Mouse (Mus musculus): ENCODE measurements around the gene Rnf214. TPM values are rescaled to one million over a fixed set of nuclear protein-coding genes. Genes with fewer than 3 reads are reported as not detected.

The Rnf214 gene
- total RNA-seq, 2 experiments from 2014 or later, result 21.2 to 25.9 TPM

- intact Hi-C loops (cut with DNase I; ENCODE audit: low total_unique reads), result no loop called here
- no peak for DNase-seq
Measured at GRCm38 (mm10) chr9:45833461-45833860, 73.2 kb downstream of the Rnf214 start.

- intact Hi-C loops (cut with DNase I; ENCODE audit: low total_unique reads), result no loop called here
- no peak for DNase-seq
Measured at GRCm38 (mm10) chr9:45832898-45833297, 73.8 kb downstream of the Rnf214 start.

GRCm38 (mm10) chr9:45829107-45829506, 77.6 kb downstream of the Rnf214 start:
- peak; percentile 53 for DNase-seq
- intact Hi-C loops (cut with DNase I; ENCODE audit: low total_unique reads), result no loop called here

- peak; percentile 87 for DNase-seq
- intact Hi-C loops (cut with DNase I; ENCODE audit: low total_unique reads), result no loop called here
Measured at GRCm38 (mm10) chr9:45828291-45828963, 78.3 kb downstream of the Rnf214 start, which contains the start of gene Cep164. Gene Cep164, minus strand, starts transcription at chr9:45828691.

- intact Hi-C loops (cut with DNase I; ENCODE audit: low total_unique reads), result no loop called here
- peak; percentile 25 for DNase-seq
Measured at GRCm38 (mm10) chr9:45827663-45828290, 78.9 kb downstream of the Rnf214 start.

- intact Hi-C loops (cut with DNase I; ENCODE audit: low total_unique reads), result no loop called here
- DNase-seq, result no peak
Measured at GRCm38 (mm10) chr9:45818406-45819011, 88.2 kb downstream of the Rnf214 start.

GRCm38 (mm10) chr9:45815525-45815924, 91.2 kb downstream of the Rnf214 start:
- intact Hi-C loops (cut with DNase I; ENCODE audit: low total_unique reads), result no loop called here
- DNase-seq, result no peak

- DNase-seq, result no peak
- intact Hi-C loops (cut with DNase I; ENCODE audit: low total_unique reads), result no loop called here
Measured at GRCm38 (mm10) chr9:45815113-45815512, 91.6 kb downstream of the Rnf214 start.

Small RNA genes lying within 50 kb of the gene (microRNA-seq; reads per million reads assigned to microRNA genes)
- gene Mir7087, result 0 reads per million in 2 experiments

Other genes starting within 250 kb of the Rnf214 start
- gene Cep164, start 78.2 kb downstream of the Rnf214 start, total RNA-seq (2021), result 1 to 10 TPM; 2.7 to 3.7 TPM
- gene Bace1, start 68.3 kb downstream of the Rnf214 start, total RNA-seq (2021), result 10 to 100 TPM; 41.0 to 55.8 TPM
- 10 to 100 TPM; 13.7 to 13.9 TPM for gene Pcsk7, start 414 bp downstream of the Rnf214 start, total RNA-seq (2021)
- 10 to 100 TPM; 43.4 to 64.7 TPM for gene Tagln, start 29.1 kb upstream of the Rnf214 start, total RNA-seq (2021)
- 10 to 100 TPM; 53.8 to 60.0 TPM for gene Sidt2, start 48.3 kb upstream of the Rnf214 start, total RNA-seq (2021)
- gene Pafah1b2, start 105.8 kb upstream of the Rnf214 start, total RNA-seq (2021), result 10 to 100 TPM; 45.7 to 51.0 TPM
- 10 to 100 TPM; 37.4 TPM for gene Sik3, start 105.9 kb upstream of the Rnf214 start, total RNA-seq (2021)